Mouse (Mus musculus) brain, embryonic 14.5 days (tissue): Measurements from ENCODE around the gene Ovol2.

ENCODE experiments used
- CTCF ChIP-seq: fragments of 200-500 bp; IDR thresholded peaks from 2 replicates; pipeline ENCODE4 v1.5.1; 2012; ENCODE audit warnings: inconsistent platforms, mild to moderate bottlenecking, moderate library complexity, borderline replicate concordance; ENCODE audit not compliant: insufficient read depth, insufficient read length; ENCODE audit errors: extremely low read depth
- POLR2A ChIP-seq: fragments of 200-500 bp; IDR thresholded peaks from 2 replicates; pipeline ENCODE4 v1.6.1; 2012; ENCODE audit warnings: mild to moderate bottlenecking, inconsistent platforms, borderline replicate concordance; ENCODE audit not compliant: poor library complexity, insufficient read depth, insufficient read length, severe bottlenecking; ENCODE audit errors: extremely low read depth

DNA sequence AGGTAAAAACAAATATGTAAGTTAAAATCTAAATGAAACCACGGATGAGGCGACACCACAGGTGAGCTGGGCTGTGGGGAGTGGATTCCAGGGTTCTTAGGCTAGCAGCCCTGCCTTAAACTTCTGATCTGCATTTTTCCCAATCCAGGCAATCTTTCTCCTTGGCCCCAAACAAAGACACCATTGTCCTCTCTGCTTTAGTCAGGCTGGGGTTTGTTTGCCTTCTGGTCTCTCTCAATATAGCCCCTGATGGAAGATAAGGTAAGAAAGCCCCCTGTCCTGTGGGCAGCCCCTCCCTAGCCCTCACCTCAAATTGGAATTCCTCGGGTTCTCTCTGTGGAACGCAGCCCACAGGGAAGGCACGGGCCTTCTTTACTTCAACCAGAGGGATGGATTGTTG lies 21.7 kb downstream of the Ovol2 start:
- TF ChIP-seq POLR2A (no peak), CTCF (no peak)
